Mouse (Mus musculus): ENCODE results near the gene Hspa14. TPM values are rescaled to one million over a fixed set of nuclear protein-coding genes. Genes with fewer than 3 reads are reported as not detected.
A peak's percentile ranks its signal among the peaks of the same experiment; 100 is the strongest.

The Hspa14 gene
- polyA plus RNA-seq, 1 experiment = 70.9 TPM

GRCm38 (mm10) chr2:3473891-3474290 lies 38.7 kb downstream of the Hspa14 start:
- no peaks in the 10 kb centered on the region for H3K4me1 ChIP-seq (ENCODE audit: control insufficient read depth, insufficient read depth, low read length)
- H3K27me3 ChIP-seq (ENCODE audit: control insufficient read depth, insufficient read depth, low read length) = no peaks in the 10 kb centered on the region
- no peak for DNase-seq
- WGBS = under 1% methylated on average over 12 of the region's 12 CpGs
- no peak overlapping the region for H3K27ac ChIP-seq (ENCODE audit: insufficient read depth, low read length)
- TF ChIP-seq CTCF (IDR thresholded peaks at IDR 0.05; ENCODE audit: borderline replicate concordance, insufficient read depth, low read depth, low read length) (no peak), POLR2A (IDR thresholded peaks at IDR 0.05; ENCODE audit: borderline replicate concordance, insufficient read depth, low read length) (no peak)
- peak overlapping the region; percentile 88 for H3K4me3 ChIP-seq (replicated peaks; ENCODE audit: insufficient read depth, low read depth, low read length)

DNA sequence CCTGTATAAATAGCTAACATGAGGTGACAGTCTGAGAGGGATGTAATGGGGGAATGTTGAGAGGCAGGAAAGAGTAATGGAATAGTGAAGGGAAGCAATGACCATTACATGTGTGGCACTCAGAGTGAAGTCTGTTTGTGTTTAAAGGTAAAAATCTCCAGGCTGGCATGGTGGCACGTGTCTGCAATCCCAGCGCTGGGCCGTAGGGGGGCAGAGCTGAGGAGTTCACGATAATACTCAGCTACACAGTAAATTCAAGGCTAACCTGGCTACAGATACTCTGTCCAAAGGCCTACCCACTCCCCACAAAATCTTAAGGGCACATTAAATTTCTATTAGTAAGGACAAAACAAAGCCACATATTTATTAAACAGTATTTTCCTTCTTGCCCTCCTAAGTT lies 56.0 kb downstream of the Hspa14 start:
- H3K27me3 ChIP-seq (ENCODE audit: control insufficient read depth, insufficient read depth, low read length) = no peaks in the 10 kb centered on the region
- no peak for DNase-seq
- 83% methylated on average over 4 of the region's 4 CpGs for WGBS
- H3K4me1 ChIP-seq (ENCODE audit: control insufficient read depth, insufficient read depth, low read length) = no peaks in the 10 kb centered on the region
- no peak overlapping the region for H3K27ac ChIP-seq (ENCODE audit: insufficient read depth, low read length)
- H3K4me3 ChIP-seq (replicated peaks; ENCODE audit: insufficient read depth, low read depth, low read length) = no peak overlapping the region
- TF ChIP-seq CTCF (IDR thresholded peaks at IDR 0.05; ENCODE audit: borderline replicate concordance, insufficient read depth, low read depth, low read length) = peak; percentile 2; the same call in 1 of the 2 replicates
- TF ChIP-seq POLR2A (IDR thresholded peaks at IDR 0.05; ENCODE audit: borderline replicate concordance, insufficient read depth, low read length) = no peak

- no peak overlapping the region for H3K4me3 ChIP-seq (replicated peaks; ENCODE audit: insufficient read depth, low read depth, low read length)
- TF ChIP-seq CTCF (IDR thresholded peaks at IDR 0.05; ENCODE audit: borderline replicate concordance, insufficient read depth, low read depth, low read length) (no peak), POLR2A (IDR thresholded peaks at IDR 0.05; ENCODE audit: borderline replicate concordance, insufficient read depth, low read length) (no peak)
- WGBS = 85% methylated on average over 3 of the region's 3 CpGs
- no peak for DNase-seq
- no peaks in the 10 kb centered on the region for H3K27me3 ChIP-seq (ENCODE audit: control insufficient read depth, insufficient read depth, low read length)
- H3K4me1 ChIP-seq (ENCODE audit: control insufficient read depth, insufficient read depth, low read length) = no peaks in the 10 kb centered on the region
- H3K27ac ChIP-seq (ENCODE audit: insufficient read depth, low read length) = no peak overlapping the region
These were observed 59.5 kb downstream of the Hspa14 start for GRCm38 (mm10) chr2:3453096-3453495.

- Histone ChIP-seq H3K27ac (ENCODE audit: insufficient read depth, low read length) (no peak overlapping the region), H3K4me1 (ENCODE audit: control insufficient read depth, insufficient read depth, low read length) (no peaks in the 10 kb centered on the region), H3K27me3 (ENCODE audit: control insufficient read depth, insufficient read depth, low read length) (no peaks in the 10 kb centered on the region), H3K4me3 (replicated peaks; ENCODE audit: insufficient read depth, low read depth, low read length) (no peak overlapping the region)
- no peak for DNase-seq
- TF ChIP-seq CTCF (IDR thresholded peaks at IDR 0.05; ENCODE audit: borderline replicate concordance, insufficient read depth, low read depth, low read length) (no peak), POLR2A (IDR thresholded peaks at IDR 0.05; ENCODE audit: borderline replicate concordance, insufficient read depth, low read length) (no peak)
- WGBS = 68% methylated on average over 2 of the region's 2 CpGs
These were observed 63.2 kb downstream of the Hspa14 start for GRCm38 (mm10) chr2:3449431-3449830.

DNA sequence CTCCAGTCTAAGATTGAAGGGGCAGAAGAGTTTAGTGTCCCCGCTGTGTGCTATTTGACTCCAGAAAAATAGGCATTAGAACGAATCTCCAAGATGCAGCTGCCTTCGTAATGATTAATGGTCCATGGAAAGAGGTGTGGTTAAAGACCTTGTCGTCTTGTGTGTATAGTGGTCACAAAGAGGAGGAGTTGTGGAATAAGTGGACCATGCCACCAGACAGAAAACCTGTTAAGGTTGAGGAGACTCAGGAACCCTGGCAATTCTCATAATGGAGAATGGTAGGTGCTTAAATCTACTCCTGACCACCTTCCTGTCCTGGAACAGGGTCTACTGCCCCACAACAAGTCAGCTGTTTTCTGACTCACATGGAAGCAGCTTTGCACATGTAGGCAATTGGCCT lies 66.6 kb downstream of the Hspa14 start:
- DNase-seq = no peak
- H3K4me3 ChIP-seq (replicated peaks; ENCODE audit: insufficient read depth, low read depth, low read length) = no peak overlapping the region
- no peak overlapping the region for H3K27ac ChIP-seq (ENCODE audit: insufficient read depth, low read length)
- H3K4me1 ChIP-seq (ENCODE audit: control insufficient read depth, insufficient read depth, low read length) = no peaks in the 10 kb centered on the region
- 81% methylated on average over 4 of the region's 4 CpGs for WGBS
- no peak for TF ChIP-seq CTCF (IDR thresholded peaks at IDR 0.05; ENCODE audit: borderline replicate concordance, insufficient read depth, low read depth, low read length)
- TF ChIP-seq POLR2A (IDR thresholded peaks at IDR 0.05; ENCODE audit: borderline replicate concordance, insufficient read depth, low read length) = no peak
- no peaks in the 10 kb centered on the region for H3K27me3 ChIP-seq (ENCODE audit: control insufficient read depth, insufficient read depth, low read length)

DNA sequence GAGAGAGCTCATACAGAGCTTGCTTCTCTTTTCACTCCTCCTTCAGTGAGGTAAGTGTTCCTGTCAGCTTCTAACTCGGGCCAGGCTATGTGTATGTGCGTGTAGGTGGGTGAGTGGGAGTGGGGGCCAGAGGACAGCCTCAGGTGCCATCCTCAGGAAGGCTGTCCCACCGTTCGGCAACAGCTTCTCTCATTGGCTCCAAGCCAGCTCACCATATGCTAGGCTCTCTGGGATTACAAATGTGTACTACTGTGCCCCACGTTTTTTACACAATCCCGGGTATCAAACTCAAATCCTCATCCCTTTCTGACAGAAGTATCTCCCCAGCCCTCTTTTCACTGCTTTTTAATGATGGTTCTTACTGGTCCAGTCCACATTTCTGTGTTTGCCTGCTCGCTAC lies 68.4 kb downstream of the Hspa14 start:
- Histone ChIP-seq H3K27ac (ENCODE audit: insufficient read depth, low read length) (no peak overlapping the region), H3K4me3 (replicated peaks; ENCODE audit: insufficient read depth, low read depth, low read length) (no peak overlapping the region), H3K4me1 (ENCODE audit: control insufficient read depth, insufficient read depth, low read length) (no peaks in the 10 kb centered on the region), H3K27me3 (ENCODE audit: control insufficient read depth, insufficient read depth, low read length) (no peaks in the 10 kb centered on the region)
- 31% methylated on average over 7 of the region's 7 CpGs for WGBS
- TF ChIP-seq POLR2A (IDR thresholded peaks at IDR 0.05; ENCODE audit: borderline replicate concordance, insufficient read depth, low read length) (no peak), CTCF (IDR thresholded peaks at IDR 0.05; ENCODE audit: borderline replicate concordance, insufficient read depth, low read depth, low read length) (no peak)
- peak; percentile 19 to 21 for DNase-seq

Other genes with a start within 250 kb of the Hspa14 start
- 39.8 and 41.6 TPM in 2 replicates for gene Nmt2, start 228.6 kb downstream of the Hspa14 start, polyA plus RNA-seq (2012; rRNA removed)
- 12.7 and 13.5 TPM in 2 replicates for gene Rpp38, start 180.2 kb downstream of the Hspa14 start, polyA plus RNA-seq (2012; rRNA removed)
- gene Acbd7, start 176.6 kb downstream of the Hspa14 start, polyA plus RNA-seq (2012; rRNA removed) = 1.4 TPM in 2 replicates
- gene Olah, start 115.6 kb downstream of the Hspa14 start, polyA plus RNA-seq (2012; rRNA removed) = 0.06 TPM in 1 of 2 replicates, not detected in the other
- 1.4 and 2.1 TPM in 2 replicates for gene Meig1, start 90.2 kb downstream of the Hspa14 start, polyA plus RNA-seq (2012; rRNA removed)
- gene Dclre1c, start 88.7 kb downstream of the Hspa14 start, polyA plus RNA-seq (2012; rRNA removed) = 9.2 and 9.5 TPM in 2 replicates
- gene Suv39h2, start 37.8 kb downstream of the Hspa14 start, polyA plus RNA-seq (2012; rRNA removed) = 2.5 and 2.6 TPM in 2 replicates
- 3.9 and 4.1 TPM in 2 replicates for gene Gm45902, start within 50 bp of the Hspa14 start, polyA plus RNA-seq (2012; rRNA removed)
- gene Cdnf, start 216 bp upstream of the Hspa14 start, polyA plus RNA-seq (2012; rRNA removed) = 1.4 and 1.8 TPM in 2 replicates
- gene Fam107b, start 57.7 kb upstream of the Hspa14 start, polyA plus RNA-seq (2012; rRNA removed) = 63.7 and 68.3 TPM in 2 replicates

Measured in cerebellum, adult 2 months (tissue).